Mouse (Mus musculus) limb, embryonic 13.5 days (tissue): ENCODE data around the gene Ngdn. TPM values are rescaled to one million over a fixed set of nuclear protein-coding genes. Genes with fewer than 3 reads are reported as not detected.
"Not testable (repeated sequence)": the region's sequence is repeated elsewhere in the genome, so short reads cannot be mapped to it uniquely, and the experiment has no call there.

ENCODE experiments used
- ATAC-seq: fragments of 200-750 bp; cut with Nextera tagmentation; 2 replicates; pipeline ENCODE4 v1.8.0; 2017; ENCODE audit warnings: low read depth, moderate number of reproducible peaks, moderate TSS enrichment; ENCODE audit not compliant: low FRiP score
- H3K27ac ChIP-seq: fragments of 300-500 bp; sonication (generic); 2 replicates; pipeline ENCODE4 v1.5.1; 2015; ENCODE audit warnings: inconsistent platforms, mild to moderate bottlenecking, moderate library complexity
- H3K27me3 ChIP-seq: fragments of 300-500 bp; sonication (generic); 2 replicates; pipeline ENCODE4 v1.6.1; 2015; ENCODE audit warnings: mild to moderate bottlenecking, inconsistent platforms
- H3K36me3 ChIP-seq: fragments of 300-500 bp; sonication (generic); 2 replicates; pipeline ENCODE4 v1.6.1; 2015; ENCODE audit warnings: inconsistent platforms, mild to moderate bottlenecking, moderate library complexity
- H3K4me1 ChIP-seq: fragments of 300-500 bp; sonication (generic); 2 replicates; pipeline ENCODE4 v1.6.1; 2015; ENCODE audit warnings: inconsistent platforms
- H3K4me2 ChIP-seq: fragments of 300-500 bp; sonication (generic); replicated peaks from 2 replicates; pipeline ENCODE4 v1.6.1; 2015; ENCODE audit warnings: inconsistent platforms, mild to moderate bottlenecking, moderate library complexity
- H3K4me3 ChIP-seq: fragments of 300-500 bp; sonication (generic); 2 replicates; pipeline ENCODE4 v1.5.1; 2015; ENCODE audit warnings: moderate library complexity, mild to moderate bottlenecking, inconsistent platforms
- H3K9ac ChIP-seq: fragments of 300-500 bp; sonication (generic); 2 replicates; pipeline ENCODE4 v1.6.1; 2015; ENCODE audit warnings: mild to moderate bottlenecking, inconsistent platforms
- H3K9me3 ChIP-seq: fragments of 300-500 bp; sonication (generic); 2 replicates; pipeline ENCODE4 v1.6.1; 2016; ENCODE audit warnings: inconsistent platforms
- WGBS: fragments of 180-500 bp; shearing (Covaris S2); methylation state at CpG from one replicate; pipeline ENCODE4 v1.1.7; 2015; 5-methylcytosine and 5-hydroxymethylcytosine counted together
- polyA plus RNA-seq: library from polyadenylated mRNA; unstranded; fragments of >200 nt; fragmentation: Nextera tagmentation; extraction: Ambion mirVana; gene quantifications from 2 replicates; pipeline ENCODE4 v1.2.1, GENCODE M21; 2015

Gene Ngdn
- polyA plus RNA-seq, result 86.3 and 88.1 TPM in 2 replicates

DNA sequence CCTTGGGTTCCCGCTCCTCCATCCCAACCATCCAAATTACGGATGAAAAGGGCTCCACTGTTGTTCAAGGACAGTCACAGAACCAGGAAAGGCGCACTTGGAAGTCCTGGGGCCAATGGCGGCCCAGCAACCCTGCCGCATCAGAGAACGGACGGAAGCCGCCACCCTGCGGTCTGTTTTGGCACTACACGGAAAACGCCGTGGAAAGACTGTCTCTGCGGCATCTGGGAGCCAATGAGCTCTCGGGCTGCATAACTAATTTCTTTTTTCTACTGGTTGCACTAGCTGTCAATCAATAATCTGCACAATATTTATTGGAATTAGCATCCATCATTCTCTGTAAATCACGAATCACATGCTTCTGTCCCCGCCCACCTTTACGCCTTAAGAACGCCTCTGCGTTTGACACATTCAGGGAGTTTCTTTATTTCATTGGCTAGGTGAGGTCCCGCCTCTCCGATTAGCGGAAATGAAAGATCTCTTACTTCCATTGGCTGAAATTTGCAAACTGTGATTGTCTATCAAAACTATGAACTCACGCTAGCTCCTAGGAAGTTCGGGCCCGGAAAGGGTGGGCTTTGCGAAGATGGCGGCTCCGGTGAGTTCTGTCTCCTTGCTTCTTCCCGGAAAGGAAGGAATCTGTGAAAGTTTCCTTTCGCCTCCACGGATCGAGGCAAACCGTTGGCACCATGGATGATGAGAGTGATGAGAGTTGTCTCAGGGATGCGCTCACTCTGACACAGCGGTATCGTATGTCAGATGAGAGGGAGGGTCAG is at the start of gene Ngdn:
Gene Ngdn, plus strand, starts transcription at position 464 of the 776 bp plus-strand sequence.
- Histone ChIP-seq H3K27ac (peak within 1 kb of the TSS; percentile 94), H3K36me3 (peaks cover 19% of the 10 kb centered on the region), H3K4me1 (peaks cover 11% of the 10 kb centered on the region), H3K4me2 (peak within 1 kb of the TSS; percentile 71), H3K9me3 (no peaks in the 10 kb centered on the region), H3K27me3 (no peaks in the 10 kb centered on the region), H3K4me3 (peak within 1 kb of the TSS; percentile 82), H3K9ac (peak within 1 kb of the TSS; percentile 81)
- ATAC-seq, result peak; percentile 96
- WGBS, result under 1% methylated on average over 36 of the region's 36 CpGs

DNA sequence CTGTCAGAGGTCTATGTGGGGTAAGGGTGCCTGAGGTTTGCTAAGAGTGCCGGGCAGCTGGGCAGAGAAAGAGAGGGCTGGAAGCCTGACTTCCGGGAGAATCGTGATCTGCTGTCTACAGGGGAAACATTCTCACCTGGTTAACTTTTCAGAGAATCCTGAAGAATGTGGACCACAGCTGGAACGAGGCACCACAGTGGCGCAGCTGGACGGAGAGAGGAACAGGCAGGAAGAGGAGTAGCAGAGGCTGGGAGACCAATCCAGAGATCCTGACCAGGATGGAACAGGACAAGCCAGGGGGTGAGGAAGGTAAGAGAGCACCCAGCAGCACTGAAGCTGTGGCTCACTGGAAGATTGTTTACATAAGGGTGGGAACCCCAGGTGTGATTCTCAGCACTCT is 49.6 kb upstream of the Ngdn start:
- ATAC-seq, result no peak
- no peak overlapping the region for H3K4me3 ChIP-seq
- H3K4me1 ChIP-seq, result peaks cover 10% of the 10 kb centered on the region; the same call in 1 of the 2 replicates
- no peak overlapping the region for H3K4me2 ChIP-seq
- H3K36me3 ChIP-seq, result no peaks in the 10 kb centered on the region
- H3K27ac ChIP-seq, result no peak overlapping the region
- WGBS, result 51% methylated on average over 6 of the region's 6 CpGs
- H3K9me3 ChIP-seq, result no peaks in the 10 kb centered on the region
- H3K27me3 ChIP-seq, result peaks cover 7% of the 10 kb centered on the region; the same call in 1 of the 2 replicates
- H3K9ac ChIP-seq, result no peak overlapping the region

DNA sequence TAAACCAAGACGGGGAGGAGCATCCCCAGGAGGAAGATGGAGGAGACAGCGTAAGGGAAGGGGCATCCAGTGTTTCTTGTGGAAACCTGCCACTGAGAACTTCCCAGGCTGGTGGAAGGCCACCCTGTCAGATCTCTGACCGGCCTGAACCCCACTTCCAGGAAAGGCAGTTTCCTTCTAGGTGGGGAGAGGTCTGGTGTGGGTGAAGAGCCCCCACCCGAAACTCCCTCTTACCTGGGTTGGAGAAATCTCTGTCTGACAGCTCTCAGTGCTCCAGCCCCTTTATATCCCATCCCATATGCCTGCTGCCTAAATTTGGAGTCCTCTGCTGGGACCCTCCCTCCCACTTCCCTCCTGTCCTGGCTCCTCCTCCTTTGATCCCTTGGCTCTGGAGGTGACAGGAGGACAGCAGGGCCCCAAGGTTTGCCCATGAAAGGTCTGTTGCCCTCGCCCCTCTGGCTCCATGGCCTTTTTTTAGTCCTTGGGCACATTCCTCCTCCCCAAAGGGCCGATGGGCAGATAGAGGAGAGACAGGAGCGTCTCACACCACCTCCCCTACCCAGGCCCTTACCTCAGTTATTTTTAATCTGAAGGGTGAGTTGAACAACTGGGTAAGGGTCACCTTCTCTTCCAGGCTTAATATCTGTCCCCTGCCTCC is 48.8 kb upstream of the Ngdn start, which contains the start of gene Myh6:
Gene Myh6, minus strand, starts transcription at position 608 of the 658 bp plus-strand sequence.
- Histone ChIP-seq H3K9me3 (no peaks in the 10 kb centered on the region), H3K4me1 (peaks cover 10% of the 10 kb centered on the region; the same call in 1 of the 2 replicates), H3K9ac (no peak within 1 kb of the TSS), H3K4me2 (no peak within 1 kb of the TSS), H3K27ac (no peak within 1 kb of the TSS), H3K36me3 (no peaks in the 10 kb centered on the region), H3K4me3 (no peak within 1 kb of the TSS), H3K27me3 (peaks cover 7% of the 10 kb centered on the region; the same call in 1 of the 2 replicates)
- WGBS, result 62% methylated on average over 7 of the region's 7 CpGs
- ATAC-seq, result no peak

DNA sequence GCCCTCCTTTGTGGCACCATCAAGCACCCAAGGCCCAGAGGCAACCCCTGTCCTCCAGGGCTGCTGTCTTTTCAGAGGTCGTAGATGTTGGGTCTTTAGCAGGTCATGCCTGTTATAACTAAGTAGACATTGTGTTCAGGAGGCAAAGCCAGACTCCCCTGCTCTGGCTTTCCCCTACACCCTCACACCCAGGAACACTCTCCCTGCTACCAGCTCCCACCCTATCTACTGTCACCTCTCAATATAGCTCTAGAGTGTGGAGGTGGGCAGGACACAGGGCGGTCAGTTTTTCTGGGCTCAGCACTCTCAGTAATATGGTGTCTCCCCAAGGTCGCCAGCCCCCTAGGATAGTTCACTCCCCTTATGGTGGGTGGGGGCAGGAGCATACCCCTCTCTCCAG is 47.4 kb upstream of the Ngdn start:
- H3K27me3 ChIP-seq, result peaks cover 7% of the 10 kb centered on the region; the same call in 1 of the 2 replicates
- H3K4me3 ChIP-seq, result no peak overlapping the region
- no peak overlapping the region for H3K4me2 ChIP-seq
- no peaks in the 10 kb centered on the region for H3K36me3 ChIP-seq
- 80% methylated on average over 3 of the region's 3 CpGs for WGBS
- no peak for ATAC-seq
- no peak overlapping the region for H3K27ac ChIP-seq
- H3K4me1 ChIP-seq, result peaks cover 10% of the 10 kb centered on the region; the same call in 1 of the 2 replicates
- H3K9me3 ChIP-seq, result no peaks in the 10 kb centered on the region
- no peak overlapping the region for H3K9ac ChIP-seq

DNA sequence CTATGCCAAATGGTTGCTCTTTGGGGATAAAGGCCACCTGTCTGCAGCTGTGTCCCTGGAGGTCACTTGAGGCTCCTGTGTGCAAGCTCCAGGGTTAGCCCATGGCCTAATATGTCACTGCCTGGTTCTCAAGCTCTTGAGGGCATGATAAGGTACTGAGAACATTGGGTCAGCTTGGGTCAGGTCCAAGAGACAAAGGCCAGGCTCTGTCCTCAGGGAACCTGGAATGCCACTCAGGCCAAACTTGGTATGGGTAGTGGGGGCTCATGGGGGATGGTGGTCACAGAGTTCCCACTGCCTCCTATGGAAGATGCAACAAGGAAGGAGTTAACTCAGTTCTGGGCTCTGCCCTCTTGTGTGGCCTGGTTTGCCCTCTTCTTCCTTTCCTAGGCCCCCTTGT is 46.9 kb upstream of the Ngdn start:
- H3K4me2 ChIP-seq, result no peak overlapping the region
- H3K4me1 ChIP-seq, result peaks cover 10% of the 10 kb centered on the region; the same call in 1 of the 2 replicates
- H3K27ac ChIP-seq, result no peak overlapping the region
- no peaks in the 10 kb centered on the region for H3K36me3 ChIP-seq
- no peak overlapping the region for H3K9ac ChIP-seq
- peaks cover 7% of the 10 kb centered on the region; the same call in 1 of the 2 replicates for H3K27me3 ChIP-seq
- ATAC-seq, result no peak
- H3K9me3 ChIP-seq, result no peaks in the 10 kb centered on the region
- H3K4me3 ChIP-seq, result no peak overlapping the region

DNA sequence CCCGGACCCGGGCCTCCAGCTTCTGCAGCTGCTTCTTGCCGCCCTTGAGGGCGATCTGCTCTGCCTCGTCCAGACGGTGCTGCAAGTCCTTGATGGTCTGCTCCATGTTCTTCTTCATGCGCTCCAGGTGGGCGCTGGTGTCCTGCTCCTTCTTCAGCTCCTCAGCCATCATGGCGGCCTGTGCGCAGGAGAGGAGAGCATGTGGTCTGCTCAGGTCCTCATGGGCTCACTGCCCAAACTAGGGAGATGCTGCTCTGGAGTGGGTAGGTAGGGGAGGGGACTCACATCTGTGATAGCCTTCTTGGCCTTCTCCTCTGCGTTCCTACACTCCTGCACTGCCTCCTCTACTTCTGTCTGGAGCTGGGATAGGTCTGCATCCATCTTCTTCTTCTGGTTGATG is 42.5 kb upstream of the Ngdn start:
- 90% methylated on average over 11 of the region's 11 CpGs for WGBS
- H3K9me3 ChIP-seq, result not testable (repeated sequence)

DNA sequence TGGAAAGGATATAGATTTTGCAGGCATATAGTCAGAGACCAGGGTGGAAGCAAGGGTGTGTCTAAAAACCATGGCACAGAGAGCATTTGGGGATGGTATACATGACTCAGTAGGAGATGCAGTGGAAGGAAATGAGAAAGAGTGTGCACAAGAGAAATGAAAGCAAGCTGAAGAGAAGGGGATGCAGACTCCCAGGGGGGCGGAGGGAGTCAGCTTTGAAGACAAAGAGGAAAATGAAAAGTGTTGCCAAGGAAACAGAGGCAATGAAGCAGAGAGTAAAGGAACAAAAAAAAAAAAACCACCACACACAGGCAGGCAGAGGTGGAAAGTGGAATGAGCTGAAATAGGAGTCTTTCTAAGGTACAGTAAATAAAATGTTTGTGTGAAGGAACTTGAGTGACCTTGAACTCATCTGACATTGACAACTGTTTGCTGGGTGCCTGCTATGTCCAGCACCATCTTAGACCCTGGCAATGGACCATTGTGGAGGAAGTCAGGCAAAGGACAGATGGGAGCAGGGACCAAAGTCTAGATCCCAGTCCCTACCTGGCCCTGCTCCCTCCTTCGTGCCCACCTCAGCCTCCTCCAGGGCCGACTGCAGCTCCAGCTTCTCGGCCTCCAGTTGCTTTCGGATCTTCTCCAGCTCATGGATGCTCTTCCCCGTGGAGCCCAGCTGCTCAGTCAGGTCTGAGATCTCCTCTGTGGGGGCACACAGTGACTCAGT is 41.0 kb upstream of the Ngdn start:
- Histone ChIP-seq H3K27me3 (peaks cover 2% of the 10 kb centered on the region; the same call in 1 of the 2 replicates), H3K9ac (no peak overlapping the region), H3K27ac (no peak overlapping the region), H3K9me3 (no peaks in the 10 kb centered on the region), H3K4me3 (no peak overlapping the region), H3K4me1 (no peaks in the 10 kb centered on the region), H3K4me2 (no peak overlapping the region), H3K36me3 (no peaks in the 10 kb centered on the region)
- 76% methylated on average over 6 of the region's 6 CpGs for WGBS
- ATAC-seq, result no peak

More for the DNA sequence above, 42.5 kb upstream of the Ngdn start:
- not testable (repeated sequence) for H3K27ac ChIP-seq, H3K27me3 ChIP-seq, H3K4me1 ChIP-seq, H3K4me3 ChIP-seq, H3K36me3 ChIP-seq, H3K9ac ChIP-seq, ATAC-seq, H3K4me2 ChIP-seq

DNA sequence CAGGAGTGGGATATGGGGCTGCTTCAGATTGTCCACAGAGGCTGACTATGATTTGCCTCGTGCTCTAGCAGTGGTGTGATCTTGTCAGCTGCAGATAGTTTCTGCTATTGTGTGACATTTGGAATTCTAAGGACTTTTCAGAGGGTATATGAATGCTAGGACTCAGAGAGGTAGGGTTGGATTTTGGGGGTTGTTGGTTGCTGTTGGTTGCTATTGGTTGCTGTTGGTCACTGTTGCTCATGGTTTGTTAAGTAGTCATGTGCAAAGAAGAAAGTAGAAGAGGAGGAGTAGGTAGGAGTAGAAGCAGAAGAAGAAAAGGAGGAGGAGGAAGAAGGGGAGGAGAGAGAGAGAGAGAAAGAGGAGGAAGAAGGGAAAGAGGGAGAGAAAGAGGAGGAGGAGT is 38.6 kb upstream of the Ngdn start, which contains the start of gene Gm17428:
Gene Gm17428, plus strand, starts transcription at position 301 of the 400 bp plus-strand sequence.
- WGBS, result 78% methylated on average over 1 of the region's 1 CpGs
- Histone ChIP-seq H3K27me3 (peaks cover 2% of the 10 kb centered on the region; the same call in 1 of the 2 replicates), H3K9ac (no peak within 1 kb of the TSS), H3K9me3 (no peaks in the 10 kb centered on the region), H3K36me3 (no peaks in the 10 kb centered on the region), H3K27ac (no peak within 1 kb of the TSS), H3K4me2 (no peak within 1 kb of the TSS), H3K4me1 (no peaks in the 10 kb centered on the region), H3K4me3 (no peak within 1 kb of the TSS)
- no peak for ATAC-seq

DNA sequence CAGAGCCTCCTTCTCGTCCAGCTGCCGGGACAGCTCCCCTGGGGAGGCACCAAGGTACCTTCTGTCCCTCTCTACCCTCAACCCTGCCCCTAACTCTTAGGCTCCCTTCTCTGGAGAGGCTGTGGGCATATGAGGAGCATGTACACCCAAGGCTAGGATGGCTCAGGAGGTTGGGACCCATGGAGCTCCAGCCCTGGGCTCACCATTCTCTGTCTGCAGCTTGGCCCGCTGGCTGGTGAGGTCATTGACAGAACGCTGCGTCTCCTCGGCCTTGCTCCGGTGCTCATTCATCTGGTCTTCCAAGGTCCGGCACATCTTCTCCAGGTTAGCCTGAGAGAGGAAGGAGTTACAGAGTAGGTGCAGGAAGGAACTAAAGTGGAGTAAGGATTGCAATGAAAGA is 36.6 kb upstream of the Ngdn start:
- H3K36me3 ChIP-seq, result no peaks in the 10 kb centered on the region
- no peak overlapping the region for H3K9ac ChIP-seq
- no peaks in the 10 kb centered on the region for H3K9me3 ChIP-seq
- H3K27me3 ChIP-seq, result peaks cover 2% of the 10 kb centered on the region; the same call in 1 of the 2 replicates
- H3K27ac ChIP-seq, result no peak overlapping the region
- no peaks in the 10 kb centered on the region for H3K4me1 ChIP-seq
- H3K4me2 ChIP-seq, result no peak overlapping the region
- WGBS, result 85% methylated on average over 8 of the region's 8 CpGs
- no peak for ATAC-seq
- H3K4me3 ChIP-seq, result no peak overlapping the region

DNA sequence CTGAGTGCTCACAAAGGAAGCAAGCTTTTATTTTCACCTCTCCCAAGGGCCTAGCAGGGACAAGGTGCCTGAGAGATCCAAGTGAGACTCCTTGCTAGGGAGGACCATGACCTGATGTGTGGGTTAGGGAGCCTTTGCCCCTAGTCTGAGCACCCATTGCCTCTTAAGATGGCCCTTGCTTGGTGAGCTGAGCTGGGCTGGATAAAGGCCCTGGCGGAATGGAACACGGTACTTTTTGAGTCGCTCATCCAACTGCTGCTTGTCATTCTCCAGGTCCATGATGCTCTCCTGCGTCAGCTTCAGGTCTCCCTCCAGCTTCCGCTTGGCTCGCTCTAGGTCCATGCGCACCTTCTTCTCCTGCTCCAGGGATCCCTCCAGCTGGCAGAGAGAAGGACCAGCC is 33.3 kb upstream of the Ngdn start:
- Histone ChIP-seq H3K4me1 (no peaks in the 10 kb centered on the region), H3K27me3 (no peaks in the 10 kb centered on the region; the same call in 1 of the 2 replicates), H3K36me3 (no peaks in the 10 kb centered on the region), H3K4me2 (no peak overlapping the region), H3K9ac (no peak overlapping the region), H3K4me3 (no peak overlapping the region), H3K27ac (no peak overlapping the region), H3K9me3 (no peaks in the 10 kb centered on the region)
- 92% methylated on average over 7 of the region's 7 CpGs for WGBS
- no peak for ATAC-seq

DNA sequence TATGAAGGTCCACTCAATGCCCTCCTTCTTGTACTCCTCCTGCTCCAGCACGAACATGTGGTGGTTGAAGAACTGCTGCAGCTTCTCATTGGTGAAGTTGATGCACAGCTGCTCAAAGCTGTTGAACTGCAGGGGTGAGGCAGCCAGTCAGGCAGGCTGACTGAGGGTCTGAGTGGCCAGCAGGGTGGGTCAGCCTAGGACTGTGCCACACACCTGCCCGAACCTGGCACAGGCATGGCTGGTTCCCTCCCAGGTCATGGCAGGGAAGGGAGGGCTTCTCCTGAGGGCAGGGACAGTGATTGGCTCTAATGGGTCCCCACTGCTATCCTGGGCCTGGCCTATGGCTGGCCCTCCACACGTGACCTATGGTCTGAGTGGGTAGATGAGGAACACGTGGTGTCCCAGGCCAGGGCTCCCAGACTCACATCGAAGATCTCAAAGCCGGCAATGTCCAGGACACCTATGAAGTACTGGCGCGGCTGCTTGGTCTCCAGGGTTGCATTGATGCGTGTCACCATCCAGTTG is 26.8 kb upstream of the Ngdn start:
- not testable (repeated sequence) for H3K36me3 ChIP-seq, ATAC-seq, H3K9me3 ChIP-seq, H3K4me3 ChIP-seq, H3K9ac ChIP-seq, H3K4me1 ChIP-seq, H3K27ac ChIP-seq, H3K4me2 ChIP-seq, H3K27me3 ChIP-seq
- 95% methylated on average over 9 of the region's 9 CpGs for WGBS
